In genomic region chr12:29343147-29343852, GRCm38 (mm10) we compare ENCODE assay signal across 15 mouse cellular contexts.
DNase-seq lines count a peak whose midpoint lies in the region; ATAC-seq lines count a peak whose summit lies in the region.
"Had no signal": no experiment of that assay in that cellular context is flagged by ENCODE, and none has a peak within 500 bp of the region (broad histone marks: within the 10 kb centered on the region; RNA-seq: fewer than 3 reads in every experiment).

No protein-coding gene starts in this region.

- no peaks in the 10 kb centered on the region for H3K9me3 ChIP-seq in midbrain, embryonic 13.5 days
- H3K9me3 ChIP-seq in midbrain, embryonic 10.5 days (replicated peaks) = no peaks in the 10 kb centered on the region
- H3K9me3 ChIP-seq in midbrain, embryonic 14.5 days (ENCODE audit: control insufficient read depth, low read length) = no peaks in the 10 kb centered on the region
- H3K9me3 ChIP-seq: intestine, embryonic 15.5 days; liver, embryonic 12.5 days had no signal

- no peaks in the 10 kb centered on the region for H3K36me3 ChIP-seq in midbrain, embryonic 13.5 days
- H3K36me3 ChIP-seq in midbrain, embryonic 10.5 days = no peaks in the 10 kb centered on the region
- no peaks in the 10 kb centered on the region for H3K36me3 ChIP-seq in midbrain, embryonic 14.5 days (ENCODE audit: control insufficient read depth, insufficient read depth, low read length)
- H3K36me3 ChIP-seq: G1E; intestine, embryonic 15.5 days; liver, embryonic 12.5 days had no signal

- H3K4me2 ChIP-seq in midbrain, embryonic 13.5 days (replicated peaks) = no peak overlapping the region
- H3K4me2 ChIP-seq in midbrain, embryonic 14.5 days (ENCODE audit: low read length) = no peak overlapping the region
- H3K4me2 ChIP-seq: intestine, embryonic 15.5 days; liver, embryonic 12.5 days had no signal

- ATAC-seq in frontal cortex, adult (ENCODE audit: low TSS enrichment) = peak; percentile 63
- ATAC-seq in midbrain, embryonic 13.5 days = no peak
- no peak for ATAC-seq in midbrain, embryonic 14.5 days (ENCODE audit: low FRiP score, low TSS enrichment)
- ATAC-seq: intestine, embryonic 15.5 days; liver, embryonic 12.5 days had no signal

- H3K27me3 ChIP-seq in midbrain, embryonic 13.5 days = no peaks in the 10 kb centered on the region
- no peaks in the 10 kb centered on the region for H3K27me3 ChIP-seq in midbrain, embryonic 10.5 days (ENCODE audit: low read depth, poor library complexity, severe bottlenecking)
- no peaks in the 10 kb centered on the region for H3K27me3 ChIP-seq in midbrain, embryonic 14.5 days (ENCODE audit: control insufficient read depth, insufficient read depth, low read length)
- H3K27me3 ChIP-seq: intestine, embryonic 15.5 days; liver, embryonic 12.5 days had no signal

- no peak overlapping the region for H3K9ac ChIP-seq in midbrain, embryonic 13.5 days (replicated peaks)
- no peak overlapping the region for H3K9ac ChIP-seq in midbrain, embryonic 14.5 days (replicated peaks; ENCODE audit: low read length)
- H3K9ac ChIP-seq: intestine, embryonic 15.5 days; liver, embryonic 12.5 days had no signal

- peak overlapping the region; percentile 46 for H3K27ac ChIP-seq in midbrain, embryonic 13.5 days
- H3K27ac ChIP-seq in midbrain, embryonic 10.5 days (replicated peaks) = no peak overlapping the region
- peak overlapping the region; percentile 58 for H3K27ac ChIP-seq in midbrain, embryonic 14.5 days (replicated peaks; ENCODE audit: low read depth, low read length)
- H3K27ac ChIP-seq: intestine, embryonic 15.5 days; liver, embryonic 12.5 days had no signal

- H3K4me3 ChIP-seq in midbrain, embryonic 13.5 days (replicated peaks) = no peak overlapping the region
- no peak overlapping the region for H3K4me3 ChIP-seq in midbrain, embryonic 10.5 days
- no peak overlapping the region for H3K4me3 ChIP-seq in midbrain, embryonic 14.5 days (replicated peaks; ENCODE audit: low read depth, low read length)
- H3K4me3 ChIP-seq: intestine, embryonic 15.5 days; liver, embryonic 12.5 days had no signal

- H3K4me1 ChIP-seq in midbrain, embryonic 13.5 days (replicated peaks) = peaks cover 15% of the 10 kb centered on the region
- H3K4me1 ChIP-seq in midbrain, embryonic 10.5 days = no peaks in the 10 kb centered on the region
- H3K4me1 ChIP-seq in midbrain, embryonic 14.5 days (ENCODE audit: control insufficient read depth, insufficient read depth, low read length) = no peaks in the 10 kb centered on the region
- H3K4me1 ChIP-seq: intestine, embryonic 15.5 days; liver, embryonic 12.5 days had no signal

- 57% methylated on average over 12 of the region's 12 CpGs for WGBS in midbrain, embryonic 13.5 days
- WGBS in midbrain, embryonic 10.5 days = 82% methylated on average over 12 of the region's 12 CpGs
- 55% methylated on average over 12 of the region's 12 CpGs for WGBS in midbrain, embryonic 14.5 days

- no peak for DNase-seq in frontal cortex, postnatal 25 days (ENCODE audit: low spot score in 2 of 2)
- DNase-seq in midbrain, embryonic 10.5 days (ENCODE audit: low spot score) = no peak
- DNase-seq in midbrain, embryonic 14.5 days = peak; percentile 56
- peak; percentile 47 for DNase-seq in right cerebral cortex, postnatal 14 days
- no peak for DNase-seq in kidney, adult 8-10 months
- no peak for DNase-seq in kidney, adult 11 months
- DNase-seq: cerebellum, adult 18-20 months; heart, adult 18-20 months; lung, postnatal 10 days; thymus, postnatal 4 days had no signal

Comparison
In these comparisons a context has a peak if more than half of its experiments do, and no peak if none do; other contexts are left out.
1. DNase-seq: peak in midbrain, embryonic 14.5 days (single experiment) and right cerebral cortex, postnatal 14 days (single experiment); none in frontal cortex, postnatal 25 days (0 of 2), midbrain, embryonic 10.5 days (single experiment), kidney, adult 8-10 months (0 of 2) and kidney, adult 11 months (single experiment).